In the genomic region with DNA sequence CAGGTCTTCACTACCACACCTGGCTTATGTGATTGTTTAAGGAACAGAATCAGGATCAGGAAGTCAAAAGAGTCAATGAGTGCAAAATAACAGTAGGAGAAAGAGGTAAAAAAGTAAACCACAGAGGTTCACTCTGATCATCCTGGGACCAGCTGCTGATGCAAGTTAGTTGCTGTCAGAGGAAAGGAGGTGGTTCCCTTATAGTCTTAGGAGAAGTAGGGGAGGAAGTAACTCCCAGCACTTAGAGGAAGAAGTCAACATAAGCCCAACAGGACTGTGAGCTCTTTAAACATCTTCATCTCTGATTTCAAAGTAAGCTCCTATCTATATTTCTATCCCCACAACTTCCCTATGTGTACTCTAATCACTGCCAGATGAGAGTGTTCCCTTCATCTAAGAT, we compare ENCODE assay signal across 26 mouse cellular contexts.
"Had no signal": no experiment of that assay in that cellular context is flagged by ENCODE, and none has a peak within 500 bp of the region (broad histone marks: within the 10 kb centered on the region; RNA-seq: fewer than 3 reads in every experiment).

No protein-coding gene starts in this region.

- ATAC-seq: forebrain, embryonic 16.5 days; hindbrain, postnatal 0 days; intestine, embryonic 16.5 days had no signal

- H3K4me3 ChIP-seq: heart, adult 2 months; heart, embryonic 13.5 days; heart, embryonic 15.5 days; hindbrain, embryonic 13.5 days; hindbrain, embryonic 15.5 days; kidney, embryonic 15.5 days; layer of hippocampus, adult 2 months; left cerebral cortex, adult 2 months; limb, embryonic 10.5 days; limb, embryonic 12.5 days had no signal

- H3K27me3 ChIP-seq: heart, embryonic 13.5 days; heart, embryonic 15.5 days; hindbrain, embryonic 13.5 days; hindbrain, embryonic 15.5 days; kidney, embryonic 15.5 days; limb, embryonic 12.5 days had no signal

- H3K9me3 ChIP-seq: heart, embryonic 15.5 days; hindbrain, embryonic 13.5 days; hindbrain, embryonic 15.5 days; kidney, embryonic 15.5 days; limb, embryonic 10.5 days; limb, embryonic 12.5 days had no signal

- H3K9ac ChIP-seq: heart, embryonic 13.5 days; heart, embryonic 15.5 days; hindbrain, embryonic 13.5 days; hindbrain, embryonic 15.5 days; kidney, embryonic 15.5 days; limb, embryonic 12.5 days had no signal

- H3K4me2 ChIP-seq: heart, embryonic 11.5 days; heart, embryonic 13.5 days; heart, embryonic 15.5 days; hindbrain, embryonic 13.5 days; hindbrain, embryonic 15.5 days; kidney, embryonic 15.5 days; limb, embryonic 12.5 days; liver, embryonic 11.5 days had no signal

- DNase-seq: gastrocnemius, postnatal 10 days; gastrocnemius, postnatal 25 days; heart, adult 11 months; heart, adult 2 months; heart, postnatal 14 days; heart, postnatal 36 days; kidney, adult 11 months; kidney, adult 2 months; kidney, adult 9 months; kidney, postnatal 25 days; kidney, postnatal 4 days had no signal

- H3K36me3 ChIP-seq: heart, embryonic 13.5 days; heart, embryonic 15.5 days; hindbrain, embryonic 13.5 days; hindbrain, embryonic 15.5 days; kidney, embryonic 15.5 days; limb, embryonic 10.5 days; limb, embryonic 12.5 days had no signal

- H3K4me1 ChIP-seq: heart, embryonic 13.5 days; heart, embryonic 15.5 days; hindbrain, embryonic 13.5 days; hindbrain, embryonic 15.5 days; kidney, embryonic 15.5 days; limb, embryonic 10.5 days; limb, embryonic 12.5 days had no signal

- H3K27ac ChIP-seq: heart, adult 2 months; heart, embryonic 13.5 days; heart, embryonic 15.5 days; hindbrain, embryonic 13.5 days; hindbrain, embryonic 15.5 days; hindbrain, postnatal 0 days; kidney, embryonic 15.5 days; kidney, postnatal 0 days; layer of hippocampus, adult 2 months; left cerebral cortex, adult 2 months; limb, embryonic 10.5 days; limb, embryonic 12.5 days had no signal
